Mouse (Mus musculus) lung, postnatal 25 days (tissue): Measurements from ENCODE around the gene Rab23.

Experiments used
- DNase-seq: peaks from one replicate; pipeline ENCODE4 v3.0.0; 2022; ENCODE audit warnings: low spot score

The Rab23 gene

DNA sequence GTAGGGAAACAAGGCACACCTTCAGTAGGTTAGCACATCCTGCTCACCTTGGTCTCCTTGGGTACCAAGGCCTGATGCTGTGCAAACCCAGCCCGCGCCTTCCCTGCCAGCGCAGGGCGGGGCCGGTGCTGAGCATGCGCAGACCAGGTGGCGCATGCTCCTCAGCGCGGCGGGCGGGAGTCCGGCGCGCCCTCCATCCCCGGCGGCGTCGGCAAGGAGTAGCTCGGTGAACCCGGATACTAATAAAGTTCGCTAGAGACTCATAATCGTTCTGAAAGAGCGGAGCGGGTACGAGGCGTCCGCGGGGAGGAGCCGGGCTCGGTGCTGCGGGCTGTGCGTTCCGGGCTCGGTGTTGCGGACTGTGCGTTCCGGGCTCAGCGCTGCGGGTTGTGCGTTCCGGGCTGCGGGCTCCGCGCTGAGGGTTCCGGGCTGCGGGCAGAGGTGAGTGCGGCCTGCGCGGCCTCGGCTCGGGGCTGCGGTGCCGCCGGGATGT is at the start of gene Rab23:
Gene Rab23 (plus strand): TSS at position 155 of the 493 bp plus-strand sequence.
- peak; percentile 67 for DNase-seq

DNA sequence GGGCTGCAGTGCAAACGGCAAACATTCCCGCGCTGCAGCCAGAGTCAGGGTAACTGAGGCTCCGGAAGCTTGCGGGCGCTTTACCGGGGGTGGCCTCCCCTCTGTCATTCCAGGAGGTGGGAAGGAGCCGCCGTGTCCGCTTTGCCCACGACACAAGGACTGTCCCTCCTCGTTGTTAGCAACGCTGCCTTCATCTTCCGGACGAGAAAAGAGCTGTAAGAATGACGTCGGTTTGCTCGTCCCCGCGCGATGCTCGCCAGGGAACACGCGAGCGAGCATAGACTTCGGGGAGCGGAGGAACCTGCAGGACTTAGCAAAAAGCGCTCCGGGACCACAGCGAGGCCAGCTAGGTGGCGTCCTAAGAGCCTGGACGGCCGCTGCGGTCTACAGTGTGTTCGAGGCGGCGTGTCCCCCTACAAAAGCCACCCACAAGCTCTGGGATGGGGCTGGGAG is 49.5 kb upstream of the Rab23 start:
- peak; percentile 48 for DNase-seq

DNA sequence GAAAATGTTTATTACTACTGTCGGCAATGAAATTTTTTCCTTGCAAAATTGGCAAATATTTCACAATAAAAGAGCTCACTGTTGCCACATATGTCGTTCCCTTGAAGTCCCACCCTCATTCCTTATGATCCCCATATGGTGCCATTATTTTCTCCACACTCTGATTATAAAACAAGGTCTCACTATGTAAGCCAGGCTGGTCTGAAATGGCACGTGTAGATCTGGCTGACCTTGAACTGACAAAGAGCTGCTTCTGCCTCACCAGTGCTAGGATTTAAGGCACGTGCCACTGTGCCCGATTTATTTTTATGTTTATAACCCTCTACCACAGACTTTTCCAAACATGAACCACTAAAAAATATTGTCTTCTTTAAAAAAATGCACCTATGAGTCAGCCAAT is 48.2 kb upstream of the Rab23 start:
- no peak for DNase-seq

DNA sequence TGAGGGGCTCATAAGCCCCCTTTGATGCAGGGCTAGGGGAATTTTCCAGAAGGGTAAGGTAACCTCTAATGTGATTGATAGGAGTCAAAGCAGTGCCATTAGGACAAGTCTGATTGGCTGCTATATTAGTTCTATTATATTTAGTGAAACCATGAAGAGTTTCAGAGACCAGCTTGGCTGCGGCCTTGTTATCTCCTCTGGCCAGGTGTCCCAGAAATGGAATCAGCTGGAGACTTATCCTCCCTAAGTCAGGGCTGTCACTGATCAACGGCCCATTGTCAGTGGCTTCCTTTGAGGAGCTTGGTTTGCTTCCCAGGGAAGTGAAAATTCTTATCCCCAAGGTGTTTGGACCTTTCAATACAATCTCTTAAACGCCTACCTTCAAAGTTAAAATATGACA is 47.6 kb upstream of the Rab23 start:
- DNase-seq = no peak

DNA sequence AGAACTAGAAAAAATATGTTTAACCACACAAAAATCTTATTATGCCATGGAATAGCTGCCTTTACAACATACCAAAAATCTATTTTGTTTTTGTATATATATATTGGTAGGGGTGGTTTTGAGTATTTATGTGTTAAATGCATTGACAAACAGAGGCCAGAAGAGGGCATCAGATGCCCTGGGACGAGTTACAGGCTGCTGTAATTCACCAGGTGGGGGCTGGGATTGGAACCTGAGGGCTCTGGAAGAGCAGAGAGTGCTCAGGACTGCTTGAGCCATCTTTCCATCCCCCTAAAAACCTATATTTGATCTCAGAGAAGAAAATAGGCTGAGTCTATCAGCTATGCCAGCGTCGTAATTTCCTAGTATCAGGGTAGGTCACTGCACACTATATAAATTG is 47.2 kb upstream of the Rab23 start:
- peak; percentile 15 for DNase-seq

DNA sequence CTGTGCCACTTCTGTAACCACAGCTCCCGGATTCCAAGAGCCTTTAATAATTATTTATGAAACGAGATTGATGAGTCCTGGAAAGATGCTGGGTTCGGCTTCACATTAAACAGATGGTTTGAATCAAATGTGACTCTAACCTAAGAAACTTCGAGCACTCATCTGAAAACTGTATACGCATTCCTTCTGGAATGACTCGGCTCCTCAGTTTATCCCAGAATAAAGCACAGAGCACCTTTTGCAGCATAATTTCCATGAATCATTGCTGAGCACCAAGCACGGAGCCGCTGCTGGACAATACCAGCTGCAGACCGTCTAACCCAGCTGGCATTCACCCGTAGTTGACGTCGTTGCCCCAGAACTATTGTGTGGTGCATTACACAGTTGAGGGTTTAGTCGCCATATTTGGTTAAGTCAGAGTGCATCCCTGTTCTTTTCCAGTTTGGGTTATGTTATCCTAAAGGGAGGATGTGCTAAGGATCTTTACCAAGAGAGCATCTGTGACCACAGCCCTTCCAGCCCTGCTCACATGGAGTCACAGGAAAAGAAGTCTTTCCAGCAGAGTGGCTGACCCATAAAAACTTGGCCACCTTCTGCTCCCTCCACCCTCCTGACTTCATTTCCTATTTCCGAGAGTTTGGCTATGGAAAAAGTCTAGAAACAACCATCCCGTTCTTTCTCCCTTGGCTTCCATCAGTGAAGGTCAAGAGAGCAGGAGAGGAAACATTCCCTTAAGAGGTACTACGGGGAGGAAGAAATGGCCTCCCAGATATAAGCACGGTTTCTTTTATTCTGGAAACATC is 46.3 kb upstream of the Rab23 start:
- DNase-seq = no peak

DNA sequence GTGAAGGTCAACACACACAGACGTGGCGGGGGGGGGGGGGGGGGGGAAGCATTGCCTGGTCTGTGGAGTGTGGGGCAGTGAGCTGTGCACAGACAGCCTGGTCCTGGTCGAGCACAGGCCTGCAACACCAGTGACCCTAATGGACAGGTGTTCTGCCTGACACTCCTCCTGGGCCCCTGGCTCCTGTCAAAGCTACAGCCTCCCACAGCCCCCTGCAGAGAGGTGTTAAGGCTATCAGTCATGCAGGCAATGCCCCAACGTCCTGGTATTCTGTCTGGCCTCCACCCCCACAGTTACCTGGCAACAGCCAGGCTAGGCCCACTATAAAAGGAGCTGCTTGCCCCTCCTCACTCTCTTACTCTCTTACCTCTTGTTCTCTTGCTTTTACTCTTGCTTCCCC is 39.3 kb upstream of the Rab23 start:
- DNase-seq = no peak

DNA sequence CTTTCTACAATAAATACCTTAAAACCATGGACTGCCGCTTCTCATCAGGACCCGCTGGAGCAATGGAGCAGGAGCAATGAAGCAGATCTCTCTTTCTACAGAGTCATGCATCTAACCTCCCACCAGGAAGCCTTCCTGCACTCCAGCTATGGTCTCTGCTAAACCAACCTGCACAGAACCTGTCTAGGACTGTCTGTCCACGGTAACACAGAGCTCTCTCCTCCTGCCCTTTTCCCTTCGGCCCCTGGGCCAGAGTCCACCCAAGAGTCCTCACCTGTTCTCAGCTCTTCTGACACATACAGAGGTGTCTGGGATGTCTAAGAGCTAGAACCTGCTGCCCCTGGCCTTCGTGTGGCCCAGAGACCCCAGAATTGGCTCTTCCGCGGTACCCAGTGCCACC is 38.8 kb upstream of the Rab23 start:
- no peak for DNase-seq

DNA sequence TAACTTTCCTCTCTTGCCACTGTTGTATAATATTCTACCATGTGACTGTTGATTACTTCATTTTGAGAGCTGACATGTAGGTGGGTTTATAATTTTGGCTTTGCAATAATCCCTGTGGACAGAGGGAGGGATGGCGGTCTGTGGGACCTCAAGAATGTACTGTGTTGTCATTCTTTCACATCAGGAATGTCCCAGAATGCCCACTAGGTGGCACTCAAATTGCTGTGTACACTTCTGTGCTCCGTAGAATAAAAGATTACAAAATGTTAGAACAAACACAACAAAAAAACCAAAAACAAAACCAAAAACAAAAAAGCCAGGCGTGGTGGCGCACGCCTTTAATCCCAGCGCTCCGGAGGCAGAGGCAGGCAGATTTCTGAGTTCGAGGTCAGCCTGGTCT is 35.2 kb upstream of the Rab23 start:
- DNase-seq = peak; percentile 25

DNA sequence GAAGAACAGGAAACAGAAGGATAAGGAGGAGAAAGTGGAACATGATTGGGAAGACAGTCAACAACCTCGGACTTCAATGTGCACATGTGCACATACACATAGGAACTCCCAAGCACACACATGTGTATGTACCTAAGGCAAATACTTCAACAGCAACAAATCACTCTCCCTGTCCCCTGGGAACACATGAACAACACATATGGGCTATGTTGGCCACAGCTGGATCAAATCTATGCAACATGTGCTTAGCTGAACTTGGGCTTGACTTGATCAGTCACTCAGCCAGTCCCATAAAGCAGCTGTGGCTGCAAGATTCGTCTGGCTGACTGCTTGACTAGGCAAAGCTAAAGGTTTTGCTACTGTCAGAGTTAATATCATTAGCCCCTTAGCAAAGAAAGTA is 30.9 kb upstream of the Rab23 start:
- DNase-seq = no peak

DNA sequence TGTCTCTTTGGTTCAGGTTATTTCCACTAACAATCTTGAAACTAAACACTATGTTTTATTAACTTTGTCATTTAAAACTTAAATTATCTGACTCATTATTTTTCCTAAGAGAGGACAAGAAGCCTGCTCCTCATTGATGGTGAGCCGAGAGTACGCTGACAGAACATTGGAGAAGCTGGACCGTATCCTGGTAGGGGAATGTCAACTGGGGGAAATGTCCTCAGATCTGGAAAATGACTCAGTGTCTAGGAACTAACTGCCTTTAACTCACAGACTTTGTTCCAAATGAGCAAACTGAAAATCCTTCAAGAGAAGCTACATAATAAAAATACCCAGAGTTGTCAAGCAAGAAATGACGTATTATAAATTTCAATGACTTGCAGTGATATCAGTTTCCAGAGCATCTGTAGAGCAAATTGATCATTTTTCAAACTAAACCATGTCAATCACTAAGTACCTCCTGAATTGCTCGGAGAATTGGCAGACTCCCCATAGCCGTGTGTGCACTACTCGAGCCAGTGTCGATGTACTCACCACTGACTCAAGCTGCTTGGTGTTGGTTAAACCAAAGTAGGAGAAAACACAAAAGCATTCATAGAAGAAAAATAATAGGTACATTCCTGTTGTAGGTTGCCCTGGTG is 30.1 kb upstream of the Rab23 start:
- no peak for DNase-seq

DNA sequence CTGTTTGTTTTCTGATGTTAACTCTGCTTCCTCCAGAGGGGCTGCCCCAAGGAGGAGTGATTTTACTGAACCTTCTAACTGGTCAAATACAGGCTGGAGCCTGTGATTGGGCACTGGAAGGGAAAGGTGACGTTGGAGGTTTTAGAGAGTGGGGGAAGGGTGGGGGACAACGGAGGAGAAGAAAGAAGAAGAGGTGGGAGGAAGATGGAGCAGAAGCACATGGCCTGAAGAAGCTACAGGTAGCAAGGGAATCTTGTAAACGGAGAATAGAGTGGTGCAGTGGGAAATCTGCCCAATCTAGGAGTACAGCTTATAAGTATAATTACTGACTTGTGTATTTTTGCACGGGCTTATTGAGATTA is 29.6 kb upstream of the Rab23 start:
- DNase-seq = no peak

DNA sequence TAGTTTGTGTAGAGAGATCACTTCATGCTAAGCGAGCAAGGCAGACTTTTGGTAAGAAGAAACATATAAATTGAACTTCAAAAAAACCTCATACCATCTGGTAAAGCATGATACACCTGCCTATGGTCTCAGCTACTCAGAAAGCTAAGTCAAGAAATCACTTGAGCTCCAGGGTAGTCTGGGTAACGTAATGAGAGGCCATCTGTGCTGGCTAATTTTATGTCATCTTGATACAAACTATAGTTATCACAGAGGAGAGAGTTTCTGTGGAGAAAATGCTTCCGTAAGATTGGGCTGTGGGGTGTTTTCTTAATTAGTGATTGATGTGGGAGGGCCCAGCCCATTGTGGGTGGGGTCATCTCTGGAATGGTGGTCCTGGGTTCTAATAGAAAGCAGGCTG is 25.8 kb upstream of the Rab23 start:
- DNase-seq = no peak

DNA sequence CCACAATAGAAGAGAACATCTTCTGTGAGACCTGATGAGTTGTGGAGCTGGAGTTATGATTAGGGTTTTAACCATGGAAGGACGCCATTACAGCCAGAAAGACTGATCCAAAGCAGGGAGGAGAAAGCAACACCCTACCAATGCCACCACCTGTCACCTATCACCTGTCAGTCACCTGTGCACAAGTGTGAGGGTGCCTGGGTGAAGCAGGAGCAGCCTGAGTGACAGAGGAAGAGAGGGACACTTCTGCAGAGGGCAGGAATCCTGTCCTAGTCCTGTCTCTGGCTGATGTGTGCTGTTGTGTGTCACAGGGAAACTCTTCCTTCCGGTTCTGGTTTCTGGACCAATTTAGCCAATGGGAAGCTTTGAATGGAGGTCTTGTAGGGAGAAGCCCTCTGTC is 23.7 kb upstream of the Rab23 start:
- DNase-seq = no peak

DNA sequence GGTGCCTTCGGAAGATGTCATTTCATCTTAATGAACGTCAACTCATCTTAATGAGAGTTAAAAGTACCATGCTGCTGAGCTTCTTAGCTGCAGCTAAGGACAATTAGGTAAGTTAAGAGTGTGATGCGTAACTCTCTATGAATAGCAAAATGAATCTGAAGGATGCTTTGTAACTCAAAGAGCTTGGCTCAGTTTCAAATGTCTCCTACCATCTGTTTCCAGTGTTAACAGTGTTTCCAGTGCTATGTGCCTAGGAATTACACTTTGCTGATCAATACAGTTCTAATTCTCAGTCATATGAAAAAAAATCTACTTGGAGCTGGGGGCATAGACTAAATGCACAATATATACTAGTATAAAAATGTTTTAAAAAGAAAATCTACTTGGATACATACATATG is 18.4 kb upstream of the Rab23 start:
- DNase-seq = no peak

DNA sequence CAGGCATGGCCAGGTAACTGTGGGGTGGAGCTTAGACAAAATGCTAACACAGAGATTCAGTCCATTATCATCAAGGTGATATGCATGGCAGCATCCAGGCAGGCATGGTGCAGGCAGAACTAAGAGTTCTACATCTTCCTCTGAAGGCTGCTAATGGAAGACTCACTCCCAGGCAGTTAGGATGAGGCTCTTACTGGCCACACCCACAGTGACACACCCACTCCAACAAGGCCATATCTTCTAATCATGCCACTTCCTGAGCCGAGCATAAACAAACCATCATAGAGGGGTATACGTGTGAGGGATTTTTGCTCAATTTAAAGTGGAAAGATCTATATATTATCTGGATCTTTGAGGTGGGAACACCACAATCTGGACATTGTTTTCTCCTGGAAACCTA is 10.1 kb upstream of the Rab23 start:
- DNase-seq = no peak

DNA sequence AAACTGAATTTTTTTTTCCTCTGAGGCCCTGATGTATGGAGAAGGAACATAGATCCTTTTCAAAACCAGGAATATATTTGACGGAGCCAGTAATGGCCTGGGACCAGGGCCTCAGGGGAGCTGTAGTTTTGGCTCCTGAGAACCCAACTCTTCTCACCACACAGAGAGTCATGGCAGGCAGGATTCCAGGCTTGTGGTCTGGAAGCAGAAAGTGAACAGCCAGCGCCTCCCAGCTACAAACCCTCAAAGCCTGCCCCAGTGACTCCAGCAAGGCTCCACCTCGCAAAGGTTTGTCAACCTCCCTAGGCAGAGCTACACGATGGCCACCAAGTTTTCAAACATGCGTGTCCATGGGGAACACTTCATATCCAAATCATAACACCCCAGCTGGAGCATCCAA is 7.7 kb upstream of the Rab23 start:
- DNase-seq = no peak

DNA sequence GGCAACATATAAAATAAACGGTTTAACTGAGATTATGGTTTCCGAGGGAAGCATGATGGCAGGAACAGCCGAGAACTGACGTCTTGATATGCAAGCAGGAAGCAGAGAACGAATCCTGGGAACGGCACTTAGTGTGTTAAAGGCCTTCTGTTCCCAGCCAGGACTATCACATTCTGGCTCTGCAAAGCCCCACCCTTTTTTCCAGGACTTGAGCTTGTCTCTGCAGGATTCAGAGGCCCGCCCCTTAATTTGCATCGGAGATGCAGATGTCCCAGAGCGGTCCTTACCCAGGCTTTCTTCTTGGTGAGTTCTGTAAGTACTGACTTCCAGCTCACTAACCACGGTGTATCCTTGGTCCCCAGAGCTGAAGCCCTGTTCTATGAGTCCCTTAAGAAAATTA is 4.9 kb upstream of the Rab23 start:
- no peak for DNase-seq

DNA sequence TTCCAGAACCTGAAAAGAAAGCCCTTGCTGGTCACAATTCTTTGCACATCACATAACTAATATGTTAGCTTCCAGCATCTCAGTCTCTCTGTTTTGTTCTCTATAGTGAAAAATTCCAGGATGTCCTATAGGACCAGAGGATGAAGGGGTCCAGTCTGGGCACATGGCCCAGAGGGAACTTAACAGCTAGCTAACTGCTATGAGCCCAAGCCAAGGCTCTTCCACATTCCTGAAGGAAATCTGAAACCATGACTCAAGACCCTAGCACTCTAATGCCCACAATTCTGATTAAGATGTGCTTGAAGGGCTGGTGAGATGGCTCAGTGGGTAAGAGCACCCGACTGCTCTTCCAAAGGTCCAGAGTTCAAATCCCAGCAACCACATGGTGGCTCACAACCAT is 2.1 kb upstream of the Rab23 start:
- DNase-seq = no peak

DNA sequence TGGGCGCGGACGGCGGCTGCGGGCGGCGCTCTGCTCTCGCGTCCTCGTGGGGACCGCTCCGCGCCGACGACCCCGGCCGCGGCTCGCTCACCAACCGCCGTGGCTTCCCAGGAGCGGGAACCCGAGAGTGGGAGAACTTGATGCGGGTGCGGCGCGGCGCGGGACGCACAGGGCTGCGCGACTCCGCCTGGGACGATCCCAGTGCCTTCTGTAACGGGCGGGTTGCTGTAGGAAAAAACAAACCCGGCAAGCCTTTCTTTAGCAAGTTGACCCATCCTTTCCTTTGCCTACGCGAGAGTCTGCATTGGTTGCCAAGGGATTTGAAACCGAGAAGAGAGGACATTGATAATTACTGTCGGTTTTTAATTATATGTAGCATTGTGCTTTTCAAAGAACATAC is 544 bp downstream of the Rab23 start:
- DNase-seq = no peak

DNA sequence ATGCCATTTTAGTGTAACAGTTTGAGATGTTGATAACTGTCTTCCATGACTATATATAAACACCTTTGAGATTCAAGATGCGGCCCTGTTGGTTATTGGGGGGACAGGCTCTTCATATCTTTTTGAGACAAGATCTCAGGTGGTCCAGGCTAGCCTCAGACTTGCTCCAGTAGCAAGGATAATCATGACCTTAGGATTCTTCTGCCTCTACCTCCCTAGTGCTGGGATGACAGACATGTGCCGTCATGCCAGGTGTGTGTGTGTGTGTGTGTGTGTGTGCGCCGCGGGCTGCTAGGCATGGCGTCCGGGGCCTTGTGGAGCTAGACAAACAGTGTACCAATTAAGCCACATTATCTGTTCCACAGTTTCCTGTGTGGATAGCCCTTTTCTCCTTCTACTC is 1.3 kb downstream of the Rab23 start:
- DNase-seq = no peak

DNA sequence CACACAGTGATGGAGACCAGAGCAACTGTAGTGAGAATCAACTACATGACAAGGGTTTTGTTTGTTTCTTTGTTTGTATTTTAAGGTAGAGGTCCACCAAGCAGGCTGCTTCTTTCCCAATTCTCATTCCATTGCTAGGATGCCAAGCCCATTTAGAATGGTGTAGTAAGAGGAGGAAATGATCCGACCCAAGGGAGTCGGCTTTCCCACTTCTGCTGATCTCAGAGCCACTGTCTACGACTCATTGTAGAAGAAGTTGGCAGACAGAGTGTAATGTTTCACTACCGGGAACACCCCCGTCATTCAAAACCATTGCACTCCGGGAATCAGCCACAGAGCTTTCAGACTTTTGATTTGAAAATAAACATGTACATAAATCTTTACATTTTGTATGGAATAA is 4.8 kb downstream of the Rab23 start:
- DNase-seq = no peak

DNA sequence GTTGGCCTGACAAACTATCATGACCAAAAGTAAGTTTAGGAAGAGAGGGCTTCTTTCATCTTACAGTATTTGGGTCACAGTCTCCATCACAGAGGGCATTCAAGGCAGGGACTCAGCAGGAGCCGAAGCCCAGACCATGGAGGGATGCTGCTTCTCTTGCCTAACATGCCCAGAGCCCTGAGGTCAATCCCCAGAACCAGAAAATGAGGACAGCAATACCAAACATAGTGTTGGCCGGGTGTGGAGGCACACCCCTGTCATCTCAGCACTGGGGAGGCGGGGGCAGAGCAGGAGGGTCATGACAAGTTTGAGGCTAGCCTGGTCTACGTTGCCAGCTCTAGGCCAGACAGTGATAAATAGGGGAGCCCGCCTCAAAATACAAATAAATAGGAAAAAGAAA is 5.4 kb downstream of the Rab23 start:
- no peak for DNase-seq

DNA sequence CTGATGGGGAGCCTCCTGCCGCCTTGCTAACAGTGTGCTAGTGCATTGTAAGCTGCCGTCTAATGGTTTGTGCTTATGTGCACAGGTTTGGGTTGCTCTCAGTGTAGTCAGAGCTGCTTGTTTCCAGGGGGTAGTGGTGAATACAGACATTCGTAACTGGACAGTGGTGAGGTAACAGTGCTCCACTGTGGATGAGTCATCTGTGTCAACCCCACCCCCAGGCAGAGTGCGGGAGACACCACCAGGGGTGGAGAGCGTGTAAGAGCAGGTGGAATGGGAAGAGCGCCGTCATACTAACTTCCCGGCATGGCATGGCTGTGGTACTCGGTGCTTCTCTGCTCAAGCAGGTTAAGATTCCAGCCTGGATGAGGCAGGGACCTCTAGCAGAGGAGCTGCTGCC is 13.4 kb downstream of the Rab23 start:
- no peak for DNase-seq
